Mouse (Mus musculus) small intestine, adult 2 months (tissue): ENCODE results near the gene Jaml. TPM values are rescaled to one million over a fixed set of nuclear protein-coding genes. Genes with fewer than 3 reads are reported as not detected.
A peak's percentile ranks its signal among the peaks of the same experiment; 100 is the strongest.

Experiments
- H3K27ac ChIP-seq: fragments of 200-500 bp; 2 replicates; pipeline ENCODE4 v1.5.1; 2012; ENCODE audit warnings: low read depth, low read length, control low read depth, inconsistent platforms; ENCODE audit not compliant: insufficient read depth
- H3K27me3 ChIP-seq: fragments of 200-500 bp; 2 replicates; pipeline ENCODE4 v1.6.1; 2012; ENCODE audit warnings: mild to moderate bottlenecking, moderate library complexity, low read length, inconsistent platforms; ENCODE audit not compliant: control insufficient read depth, insufficient read depth
- H3K36me3 ChIP-seq: fragments of 200-500 bp; 2 replicates; pipeline ENCODE4 v1.6.1; 2012; ENCODE audit warnings: mild to moderate bottlenecking, low read length, control low read depth, inconsistent platforms; ENCODE audit not compliant: control insufficient read depth, insufficient read depth
- H3K4me1 ChIP-seq: fragments of 200-500 bp; 2 replicates; pipeline ENCODE4 v1.6.1; 2012; ENCODE audit warnings: low read length, inconsistent platforms, mixed read lengths; ENCODE audit not compliant: control insufficient read depth, insufficient read depth, insufficient read length
- H3K4me3 ChIP-seq: fragments of 200-500 bp; 2 replicates; pipeline ENCODE4 v1.5.1; 2012; ENCODE audit warnings: low read depth, mild to moderate bottlenecking, control low read depth, inconsistent platforms, low read length, moderate library complexity
- CTCF ChIP-seq: fragments of 200-500 bp; IDR thresholded peaks from 2 replicates; pipeline ENCODE4 v1.5.1; 2012; ENCODE audit warnings: low read depth, mild to moderate bottlenecking, control low read depth, inconsistent platforms, low read length, moderate library complexity, mixed read lengths; ENCODE audit not compliant: insufficient replicate concordance, insufficient read length; ENCODE audit errors: extremely low read depth
- POLR2A ChIP-seq: fragments of 200-500 bp; IDR thresholded peaks from 2 replicates; pipeline ENCODE4 v1.6.1; 2012; ENCODE audit warnings: low read depth, mild to moderate bottlenecking, control low read depth, inconsistent platforms, low read length, moderate library complexity
- WGBS: fragments of 180-500 bp; shearing (Covaris S2); methylation state at CpG from one replicate; pipeline ENCODE4 v1.1.7; 2018; 5-methylcytosine and 5-hydroxymethylcytosine counted together
- polyA plus RNA-seq: library from polyadenylated mRNA; depleted of rRNA; stranded (reverse); fragments of >200 nt; gene quantifications from 2 replicates; pipeline ENCODE4 v1.2.3, GENCODE M21; 2012

Gene Jaml
- polyA plus RNA-seq, 1 experiment: 3.9 TPM

DNA sequence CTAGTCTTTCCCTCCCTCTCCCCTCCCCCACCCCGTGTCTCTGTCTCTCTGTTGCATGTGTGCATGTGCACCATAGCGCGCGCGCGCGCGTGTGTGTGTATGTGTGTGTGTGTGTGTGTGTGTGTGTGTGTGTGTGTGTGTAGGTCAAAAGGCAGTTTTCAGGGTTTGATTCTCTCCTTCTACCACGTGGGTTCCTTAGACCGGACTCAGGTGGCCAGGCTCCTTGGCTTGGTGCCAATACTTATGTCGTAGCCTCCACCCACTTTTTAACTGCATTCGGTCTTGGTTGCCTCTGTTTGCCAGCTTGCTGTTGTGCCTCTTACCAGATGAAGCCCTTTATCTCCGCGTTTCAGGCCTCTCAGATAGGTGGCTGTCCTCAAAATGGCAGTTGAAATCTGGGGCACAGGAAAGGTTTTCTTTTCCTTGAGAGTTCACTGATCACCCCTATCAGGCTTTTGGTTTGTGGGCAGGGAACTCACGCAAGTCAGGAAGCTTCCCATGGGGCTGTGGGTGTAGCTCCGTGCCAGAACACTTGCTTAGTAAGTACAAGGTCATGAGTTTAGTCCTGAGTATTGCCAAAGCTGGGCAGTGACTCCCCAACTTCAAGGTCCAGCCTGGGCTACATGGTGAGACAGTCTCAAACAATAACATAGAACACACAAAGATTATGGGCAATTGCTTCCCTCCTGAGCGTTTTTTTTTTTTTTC is 37.7 kb upstream of the Jaml start:
- Histone ChIP-seq H3K27ac (peak overlapping the region; percentile 93), H3K36me3 (peaks cover 3% of the 10 kb centered on the region), H3K4me1 (peaks cover 2% of the 10 kb centered on the region; the same call in 1 of the 2 replicates), H3K4me3 (peak overlapping the region; percentile 9; the same call in 1 of the 2 replicates), H3K27me3 (peaks cover 3% of the 10 kb centered on the region; the same call in 1 of the 2 replicates)
- TF ChIP-seq CTCF (no peak), POLR2A (0 out of 2 replicates have a peak, but pooled peaks have one; percentile 35)
- 14% methylated on average over 17 of the region's 17 CpGs for WGBS

DNA sequence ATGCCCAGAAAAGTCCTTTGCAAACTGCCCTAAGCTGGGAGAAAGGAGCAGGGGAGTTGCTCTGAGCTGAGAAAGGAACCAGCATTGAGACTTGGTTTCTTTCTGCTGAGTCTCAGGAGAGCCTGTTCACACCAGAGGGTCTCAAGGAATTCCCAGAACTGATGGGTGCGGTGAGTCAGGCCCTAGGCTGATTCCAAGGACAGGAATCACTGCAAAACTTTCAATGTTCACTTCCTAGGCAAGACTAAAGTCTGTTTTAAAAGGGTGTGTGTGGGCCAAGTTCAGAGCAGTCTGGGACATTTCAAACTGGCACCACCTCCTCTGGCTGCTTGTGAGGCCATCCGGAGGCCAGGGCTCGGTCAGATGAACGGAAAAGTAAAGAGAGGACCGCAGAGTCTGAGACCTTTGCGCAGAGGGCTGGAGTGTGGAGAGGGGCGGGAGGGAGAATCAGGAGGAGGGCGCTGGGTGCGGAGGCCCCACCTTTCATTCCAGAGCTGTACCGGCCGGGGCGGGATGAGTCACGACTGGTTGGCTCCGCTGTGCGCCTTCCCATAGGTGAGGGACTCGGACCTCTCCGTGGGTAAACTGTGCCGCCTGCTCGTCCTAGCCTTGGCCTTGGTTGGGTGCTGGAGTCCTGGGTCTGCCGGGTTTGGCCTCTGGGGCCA is 36.8 kb upstream of the Jaml start:
- 2% methylated on average over 20 of the region's 20 CpGs for WGBS
- peaks cover 9% of the 10 kb centered on the region for H3K36me3 ChIP-seq
- H3K27ac ChIP-seq: peak overlapping the region; percentile 93
- H3K27me3 ChIP-seq: peaks cover 3% of the 10 kb centered on the region; the same call in 1 of the 2 replicates
- H3K4me1 ChIP-seq: peaks cover 2% of the 10 kb centered on the region; the same call in 1 of the 2 replicates
- H3K4me3 ChIP-seq: peak overlapping the region; percentile 79
- peak; percentile 54; the same call in 1 of the 2 replicates for TF ChIP-seq POLR2A
- no peak for TF ChIP-seq CTCF

DNA sequence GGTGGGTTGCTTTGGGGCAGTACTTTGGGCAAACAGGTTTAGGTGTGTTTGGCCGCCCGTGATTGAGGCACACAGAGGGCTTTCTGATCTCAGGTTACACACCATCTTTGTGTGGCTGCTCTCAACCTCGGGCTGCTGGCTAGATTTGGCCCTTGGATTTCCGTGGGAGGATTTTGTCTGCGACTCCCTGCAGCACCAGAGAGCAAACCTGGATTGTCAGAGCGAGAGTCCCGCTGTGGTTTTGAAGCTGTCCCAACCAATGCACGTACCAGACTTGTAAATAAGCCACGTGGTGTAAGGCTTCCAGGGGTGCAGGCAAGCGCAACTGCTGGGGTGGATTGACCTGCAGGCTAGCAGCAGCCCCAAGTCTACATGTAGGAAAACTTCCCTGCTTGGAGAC is 36.0 kb upstream of the Jaml start:
- TF ChIP-seq CTCF (no peak), POLR2A (no peak)
- 2% methylated on average over 10 of the region's 10 CpGs for WGBS
- H3K36me3 ChIP-seq: peaks cover 11% of the 10 kb centered on the region
- H3K4me1 ChIP-seq: peaks cover 2% of the 10 kb centered on the region; the same call in 1 of the 2 replicates
- peak overlapping the region; percentile 79 for H3K4me3 ChIP-seq
- peak overlapping the region; percentile 85 for H3K27ac ChIP-seq
- peaks cover 3% of the 10 kb centered on the region; the same call in 1 of the 2 replicates for H3K27me3 ChIP-seq

DNA sequence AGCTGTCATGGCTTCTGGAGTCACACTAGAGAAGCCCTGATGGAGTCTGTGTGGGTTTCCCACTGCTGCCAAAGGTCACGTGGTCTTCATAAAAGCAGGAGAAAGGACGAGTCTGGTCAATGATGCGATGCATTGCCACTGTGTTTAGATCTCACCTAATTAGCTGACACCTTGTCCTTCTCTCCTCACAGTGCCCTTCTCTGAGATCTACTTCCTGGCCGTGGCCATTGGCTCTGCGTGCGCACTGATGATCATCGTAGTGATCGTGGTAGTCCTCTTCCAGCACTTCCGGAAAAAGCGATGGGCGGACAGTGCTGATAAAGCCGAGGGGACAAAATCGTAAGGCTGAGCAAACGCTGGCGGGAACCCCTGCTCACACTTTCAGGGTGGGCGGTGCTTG is 32.0 kb upstream of the Jaml start:
- WGBS: 91% methylated on average over 16 of the region's 16 CpGs
- TF ChIP-seq POLR2A (no peak), CTCF (no peak)

DNA sequence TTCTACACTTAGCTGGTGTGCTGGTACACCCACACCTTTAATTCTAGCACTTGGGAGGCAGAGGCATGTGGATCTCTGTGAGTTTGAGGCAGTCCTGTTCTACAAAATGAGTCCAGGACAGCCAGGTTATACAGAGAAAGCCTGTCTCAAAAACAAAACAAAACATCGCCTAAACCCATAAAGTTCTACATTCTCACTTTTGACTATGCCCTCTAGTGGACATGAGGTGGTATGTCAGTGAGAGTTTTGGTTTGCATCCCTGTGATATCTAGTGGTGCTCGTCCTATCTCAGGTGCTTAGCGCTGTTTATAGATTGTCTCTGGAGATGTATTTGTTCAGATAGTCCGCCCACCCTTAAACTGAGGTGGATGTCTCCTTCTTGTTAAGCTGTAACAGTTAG is 30.5 kb upstream of the Jaml start:
- Histone ChIP-seq H3K4me1 (no peaks in the 10 kb centered on the region), H3K27me3 (no peaks in the 10 kb centered on the region), H3K4me3 (no peak overlapping the region), H3K27ac (no peak overlapping the region), H3K36me3 (peaks cover 25% of the 10 kb centered on the region)
- no peak for TF ChIP-seq POLR2A
- TF ChIP-seq CTCF: no peak
- 23% methylated on average over 4 of the region's 4 CpGs for WGBS

More for the DNA sequence above, 32.0 kb upstream of the Jaml start:
- Histone ChIP-seq H3K4me3 (no peak overlapping the region), H3K27ac (no peak overlapping the region), H3K27me3 (peaks cover 3% of the 10 kb centered on the region; the same call in 1 of the 2 replicates), H3K4me1 (no peaks in the 10 kb centered on the region), H3K36me3 (peaks cover 19% of the 10 kb centered on the region)

DNA sequence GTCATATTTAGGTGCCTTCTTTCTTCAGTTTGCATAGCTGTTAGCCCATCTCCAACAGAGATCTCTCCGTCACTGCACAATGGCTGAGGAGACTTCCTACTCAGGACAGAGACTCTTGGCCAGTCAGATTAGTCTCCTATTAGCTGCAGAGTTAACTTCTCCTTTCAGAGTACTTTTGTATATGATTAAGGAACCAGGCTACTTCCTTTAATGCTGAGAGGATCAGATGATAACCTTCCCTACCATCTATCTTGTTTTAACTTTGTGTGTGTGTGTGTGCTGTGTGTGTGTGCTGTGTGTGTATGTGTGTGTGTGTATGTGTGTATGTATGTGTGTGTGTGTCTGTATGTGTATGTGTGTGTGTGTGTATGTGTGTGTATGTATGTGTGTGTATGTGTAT is 29.3 kb upstream of the Jaml start:
- 82% methylated on average over 1 of the region's 1 CpGs for WGBS
- TF ChIP-seq CTCF (no peak), POLR2A (no peak)
- Histone ChIP-seq H3K27ac (no peak overlapping the region), H3K27me3 (no peaks in the 10 kb centered on the region), H3K4me3 (no peak overlapping the region), H3K4me1 (no peaks in the 10 kb centered on the region), H3K36me3 (peaks cover 25% of the 10 kb centered on the region)

DNA sequence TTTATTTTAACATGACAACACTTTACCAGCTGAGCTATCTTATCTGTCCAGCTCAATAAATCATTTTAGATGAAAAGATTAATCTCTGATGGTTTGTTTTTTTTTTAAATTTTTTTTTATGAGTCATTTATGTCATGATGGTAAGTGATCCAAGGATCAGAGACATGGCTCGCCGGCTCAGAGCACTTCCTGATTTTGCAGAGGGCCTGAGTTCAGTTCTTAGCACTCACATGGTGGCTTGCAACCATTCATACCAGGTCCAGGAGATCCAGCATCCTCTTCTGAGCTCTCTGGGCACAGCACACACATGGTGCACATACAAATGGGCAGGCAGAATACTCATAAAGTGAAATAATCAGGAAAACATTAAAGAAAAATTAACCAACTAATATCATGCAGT is 28.7 kb upstream of the Jaml start:
- Histone ChIP-seq H3K27me3 (no peaks in the 10 kb centered on the region), H3K27ac (no peak overlapping the region), H3K4me3 (no peak overlapping the region), H3K36me3 (peaks cover 22% of the 10 kb centered on the region), H3K4me1 (no peaks in the 10 kb centered on the region)
- TF ChIP-seq CTCF (no peak), POLR2A (no peak)
- WGBS: 58% methylated on average over 2 of the region's 2 CpGs
